Mouse (Mus musculus) adrenal gland, postnatal 14 days (tissue): ENCODE measurements at regions not wholly inside any gene's neighbourhood (a gene's known extent, or its start where the extent isn't known, plus 50 kb on each side); places are given as distances from the start of the nearest gene placed in this dataset.
"Not testable (repeated sequence)": the region's sequence is repeated elsewhere in the genome, so short reads cannot be mapped to it uniquely, and the experiment has no call there.

Experiments
- DNase-seq: peaks from one replicate; pipeline ENCODE4 v3.0.0; 2021; ENCODE audit warnings: mixed read lengths

DNA sequence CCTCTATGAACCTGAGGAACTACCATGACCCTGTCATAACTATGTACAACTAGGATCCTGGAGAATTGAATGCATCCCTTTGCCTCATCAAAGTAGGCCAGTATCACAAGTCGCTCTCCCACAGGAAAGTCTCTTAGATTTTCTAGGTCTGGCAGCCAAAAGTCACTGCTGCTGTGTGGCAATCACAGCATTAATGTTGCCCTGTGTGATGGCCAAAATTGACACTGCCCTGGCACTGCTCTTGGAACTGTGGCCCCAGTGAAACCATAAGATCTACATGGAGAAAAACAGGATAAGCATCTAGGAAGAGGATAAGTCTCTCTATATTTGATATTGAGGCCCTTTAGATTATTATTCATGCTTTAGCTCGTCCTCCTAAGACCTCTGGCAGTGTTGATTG is 465.7 kb downstream of the Adam6a start:
- DNase-seq: no peak

DNA sequence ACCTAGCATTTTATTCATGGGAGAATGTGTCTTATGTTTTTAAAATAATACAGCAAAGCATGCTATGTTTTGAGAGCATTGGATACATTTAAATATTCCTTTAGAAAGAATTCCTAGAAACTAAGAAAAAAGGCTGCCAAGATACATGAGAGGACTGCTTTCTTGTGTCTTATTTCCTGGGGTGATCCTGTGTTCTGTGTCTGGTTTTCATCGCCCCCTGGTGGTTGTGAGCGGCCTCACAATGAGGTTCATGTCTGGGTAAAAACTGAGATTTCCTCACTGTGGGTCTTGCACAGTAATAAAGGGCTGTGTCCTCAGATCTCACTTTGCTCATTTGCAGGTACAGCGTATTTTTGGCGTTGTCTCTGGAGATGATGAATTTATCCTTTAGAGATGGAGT is 469.2 kb downstream of the Adam6a start:
- DNase-seq: peak; percentile 85

DNA sequence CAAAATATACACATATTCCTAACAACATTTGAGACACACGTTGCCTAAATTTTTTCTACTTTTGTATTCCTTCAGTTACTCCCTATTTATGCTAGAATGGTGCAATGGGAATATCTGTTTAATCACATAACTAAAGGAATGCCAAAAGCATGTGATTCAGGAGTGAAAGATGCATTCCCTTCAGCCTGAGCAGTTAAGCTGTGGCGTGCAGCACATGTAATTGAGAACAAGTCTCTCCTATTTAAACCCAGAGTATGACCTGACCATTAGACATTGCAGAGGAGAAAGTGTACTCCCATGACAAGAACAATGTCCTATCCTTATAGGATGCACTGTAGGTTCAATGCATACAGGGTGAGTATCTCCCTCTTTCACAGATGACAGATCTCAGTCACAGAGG is 493.3 kb downstream of the Adam6a start:
- not testable (repeated sequence) for DNase-seq

- peak; percentile 50 for DNase-seq
Measured at GRCm38 (mm10) chr12:114047991-114048390, 504.3 kb downstream of the Adam6a start.

GRCm38 (mm10) chr12:114053341-114053740 is 509.6 kb downstream of the Adam6a start:
- DNase-seq: no peak

DNA sequence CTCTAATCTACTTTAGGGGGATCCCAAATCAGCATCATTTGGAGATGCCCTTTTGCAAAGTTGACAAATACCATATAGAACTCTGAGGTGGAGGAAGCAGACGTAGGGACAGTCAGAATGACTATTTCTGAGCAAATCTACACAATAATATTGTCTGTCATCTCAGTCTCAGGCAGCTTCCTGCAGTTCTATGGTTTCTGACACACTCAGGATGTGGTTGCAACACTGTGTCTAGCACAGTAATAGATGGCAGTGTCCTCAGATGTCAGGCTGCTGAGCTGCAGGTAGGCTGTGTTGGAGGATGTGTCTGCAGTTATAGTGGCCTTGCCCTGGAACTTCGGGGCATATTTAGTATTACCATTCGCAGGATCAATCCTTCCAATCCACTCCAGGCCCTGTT is 515.9 kb downstream of the Adam6a start:
- DNase-seq: no peak

DNA sequence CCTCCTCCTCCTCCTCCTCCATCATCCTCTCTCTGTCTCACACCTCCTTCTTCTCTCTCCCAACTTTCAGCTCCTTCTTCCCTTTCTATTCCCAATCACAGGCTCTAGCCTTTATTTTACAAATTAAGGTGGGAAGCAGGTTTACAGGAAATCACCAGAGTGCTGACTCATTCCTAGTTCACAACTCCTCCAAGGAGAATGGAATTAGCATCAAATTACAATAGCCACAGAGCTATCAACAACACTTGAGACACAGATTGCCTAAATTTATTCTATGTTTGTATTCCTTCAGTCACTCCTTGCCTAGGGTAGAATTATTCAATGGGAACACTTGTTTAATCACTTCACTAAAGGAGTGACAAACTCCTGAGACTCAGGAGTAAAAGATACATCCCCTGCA is 523.5 kb downstream of the Adam6a start:
- DNase-seq: no peak

GRCm38 (mm10) chr12:114108731-114109130 is 565.0 kb downstream of the Adam6a start:
- not testable (repeated sequence) for DNase-seq

GRCm38 (mm10) chr12:114134897-114135296 is 591.2 kb downstream of the Adam6a start:
- DNase-seq: no peak

DNA sequence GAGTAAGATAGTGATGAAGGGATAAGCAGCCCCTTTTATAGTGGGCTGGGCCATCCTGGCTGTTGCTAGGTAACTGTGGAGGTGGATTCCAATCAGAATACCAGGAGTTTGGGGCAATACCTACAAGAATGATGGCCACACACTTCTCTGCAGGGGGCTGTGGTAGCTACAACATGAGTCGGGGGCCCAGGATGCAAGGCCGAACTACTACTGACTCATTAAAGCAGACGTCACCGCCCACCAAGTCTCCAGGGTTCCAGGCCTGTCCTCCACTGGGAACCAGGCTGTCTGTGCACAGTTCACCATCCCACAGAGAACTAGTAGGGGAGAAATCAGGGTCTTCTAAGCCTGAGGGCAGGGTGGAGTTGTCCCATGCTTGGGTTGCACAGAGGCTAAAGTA is 605.1 kb downstream of the Adam6a start:
- no peak for DNase-seq

- DNase-seq: no peak
Measured at GRCm38 (mm10) chr12:114172305-114172704, 628.6 kb downstream of the Adam6a start.

GRCm38 (mm10) chr12:114199521-114199920 is 655.8 kb downstream of the Adam6a start:
- DNase-seq: no peak

DNA sequence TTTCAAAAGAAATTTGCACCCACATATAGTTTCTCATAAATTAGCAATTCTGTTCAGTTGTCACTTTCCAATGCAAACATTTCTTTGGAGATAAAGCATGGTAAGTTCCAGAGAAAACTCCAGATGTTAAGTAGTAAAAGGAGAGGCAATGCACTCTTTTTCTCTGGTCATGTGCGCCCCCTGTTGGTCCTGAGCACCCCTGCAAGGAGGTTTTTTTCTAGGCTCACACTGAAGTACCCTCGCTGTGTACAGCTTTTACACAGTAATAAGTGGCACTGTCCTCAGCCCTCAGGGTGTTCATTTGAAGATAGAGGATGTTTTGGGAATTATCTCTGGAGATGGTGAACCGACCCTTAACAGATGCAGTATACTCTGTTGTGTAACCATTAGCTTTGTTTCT is 678.8 kb downstream of the Adam6a start:
- DNase-seq: no peak
